23 mouse cellular contexts compared by ENCODE assay signal in genomic region chr2:26663112-26663511, GRCm38 (mm10). TPM values are rescaled to one million over a fixed set of nuclear protein-coding genes. Genes with fewer than 3 reads are reported as not detected.
A peak's percentile ranks its signal among the peaks of the same experiment; 100 is the strongest.
DNase-seq lines count a peak whose midpoint lies in the region; ATAC-seq and TF ChIP-seq lines count a peak whose summit lies in the region.
"Had no signal": no experiment of that assay in that cellular context is flagged by ENCODE, and none has a peak within 500 bp of the region (broad histone marks: within the 10 kb centered on the region; RNA-seq: fewer than 3 reads in every experiment).

No protein-coding gene starts in this region.

- no peak overlapping the region for H3K9ac ChIP-seq in liver, postnatal 0 days (replicated peaks)
- H3K9ac ChIP-seq in liver, embryonic 12.5 days: no peak overlapping the region
- H3K9ac ChIP-seq in MEL (ENCODE audit: control insufficient read depth, low read depth, low read length, poor library complexity, severe bottlenecking): no peak overlapping the region
- H3K9ac ChIP-seq in forebrain, embryonic 16.5 days (replicated peaks; ENCODE audit: low read depth, low read length): no peak overlapping the region
- H3K9ac ChIP-seq: embryonic facial prominence, embryonic 13.5 days; hindbrain, embryonic 14.5 days; intestine, embryonic 15.5 days had no signal

- 46% methylated on average over 10 of the region's 10 CpGs for whole genome bisulfite sequencing in liver, postnatal 0 days (ENCODE audit: insufficient replicate concordance)
- WGBS in liver, embryonic 12.5 days (ENCODE audit: insufficient replicate concordance): 42% methylated on average over 10 of the region's 10 CpGs
- WGBS in forebrain, embryonic 16.5 days: 75% methylated on average over 10 of the region's 10 CpGs

- no peaks in the 10 kb centered on the region for H3K4me1 ChIP-seq in liver, postnatal 0 days (ENCODE audit: insufficient read depth)
- peaks cover 4% of the 10 kb centered on the region; the same call in 1 of the 2 replicates for H3K4me1 ChIP-seq in liver, embryonic 12.5 days
- H3K4me1 ChIP-seq in MEL (ENCODE audit: control insufficient read depth in 1 of 2, insufficient read depth in 2 of 2, low read length in 2 of 2): peaks cover 0 to 6% of the 10 kb centered on the region in 2 experiments; a peak in 1 of 4 replicates
- peaks cover 5% of the 10 kb centered on the region; the same call in 1 of the 2 replicates for H3K4me1 ChIP-seq in forebrain, embryonic 16.5 days (replicated peaks; ENCODE audit: control insufficient read depth, insufficient read depth, low read length)
- H3K4me1 ChIP-seq: intestine, embryonic 15.5 days had no signal

- no peaks in the 10 kb centered on the region for H3K79me2 ChIP-seq in MEL (ENCODE audit: control insufficient read depth, insufficient read depth, low read length, poor library complexity)

- no peak overlapping the region for H3K4me3 ChIP-seq in liver, postnatal 0 days (ENCODE audit: low read depth, low read length)
- H3K4me3 ChIP-seq in liver, embryonic 12.5 days: no peak overlapping the region
- H3K4me3 ChIP-seq in MEL (ENCODE audit: control insufficient read depth in 1 of 2, insufficient read depth in 1 of 2, low read depth in 2 of 2, low read length in 2 of 2): no peak overlapping the region
- no peak overlapping the region for H3K4me3 ChIP-seq in forebrain, embryonic 16.5 days (replicated peaks; ENCODE audit: low read length)
- H3K4me3 ChIP-seq: embryonic facial prominence, embryonic 13.5 days; heart, adult 2 months; hindbrain, embryonic 10.5 days; intestine, embryonic 15.5 days had no signal

- peak; percentile 65 for ATAC-seq in liver, postnatal 0 days
- ATAC-seq in liver, embryonic 12.5 days: no peak
- ATAC-seq in megakaryocyte-erythroid progenitor cell, adult 5-6 weeks (replicated peaks; ENCODE audit: low FRiP score, low TSS enrichment, poor library complexity, severe bottlenecking): peak; percentile 83
- no peak for ATAC-seq in forebrain, embryonic 16.5 days
- ATAC-seq: forebrain, embryonic 14.5 days; intestine, embryonic 15.5 days had no signal

- H3K36me3 ChIP-seq in liver, postnatal 0 days (replicated peaks; ENCODE audit: insufficient read depth, low read length): no peaks in the 10 kb centered on the region
- H3K36me3 ChIP-seq in liver, embryonic 12.5 days: no peaks in the 10 kb centered on the region
- H3K36me3 ChIP-seq in MEL (ENCODE audit: control insufficient read depth in 1 of 2, insufficient read depth in 2 of 2, low read length in 2 of 2): no peaks in the 10 kb centered on the region
- H3K36me3 ChIP-seq in forebrain, embryonic 16.5 days (ENCODE audit: control insufficient read depth, insufficient read depth): no peaks in the 10 kb centered on the region
- H3K36me3 ChIP-seq: embryonic facial prominence, embryonic 13.5 days; G1E; hindbrain, embryonic 10.5 days; intestine, embryonic 15.5 days had no signal

- no peak for TF ChIP-seq POLR2A in MEL (IDR thresholded peaks at IDR 0.05; ENCODE audit: control insufficient read depth in 1 of 2, insufficient read depth in 1 of 2, low read depth in 1 of 2, low read length in 2 of 2, poor library complexity in 1 of 2)

- no peak overlapping the region for H3K27ac ChIP-seq in liver, postnatal 0 days (ENCODE audit: low read depth)
- no peak overlapping the region for H3K27ac ChIP-seq in liver, embryonic 12.5 days
- no peak overlapping the region for H3K27ac ChIP-seq in MEL (ENCODE audit: control insufficient read depth, low read depth, low read length)
- no peak overlapping the region for H3K27ac ChIP-seq in forebrain, embryonic 16.5 days (ENCODE audit: low read length)
- H3K27ac ChIP-seq: embryonic facial prominence, embryonic 13.5 days; heart, adult 2 months; hindbrain, embryonic 10.5 days; hindbrain, embryonic 14.5 days; intestine, embryonic 15.5 days had no signal

- no peak for TF ChIP-seq CTCF in liver, postnatal 0 days (IDR thresholded peaks at IDR 0.05; ENCODE audit: low read depth)
- no peak for TF ChIP-seq CTCF in MEL (IDR thresholded peaks at IDR 0.05 in 2 of 3, conservative IDR thresholded peaks at IDR 0.05 in 1 of 3; ENCODE audit: control insufficient read depth in 1 of 3, insufficient read depth in 1 of 3, low read depth in 2 of 3, low read length in 3 of 3, poor library complexity in 1 of 3, severe bottlenecking in 1 of 3)

- no peak for TF ChIP-seq EP300 in liver, postnatal 0 days (IDR thresholded peaks at IDR 0.05; ENCODE audit: low read depth)
- TF ChIP-seq EP300 in MEL (IDR thresholded peaks at IDR 0.05; ENCODE audit: low read depth in 1 of 2, low read length in 2 of 2): no peak

- no peaks in the 10 kb centered on the region for H3K9me3 ChIP-seq in liver, postnatal 0 days (ENCODE audit: low read length)
- no peaks in the 10 kb centered on the region for H3K9me3 ChIP-seq in liver, embryonic 12.5 days (replicated peaks)
- no peaks in the 10 kb centered on the region for H3K9me3 ChIP-seq in MEL (replicated peaks; ENCODE audit: insufficient read depth, low read length)
- no peaks in the 10 kb centered on the region for H3K9me3 ChIP-seq in forebrain, embryonic 16.5 days (ENCODE audit: control insufficient read depth, low read length)
- H3K9me3 ChIP-seq: embryonic facial prominence, embryonic 13.5 days; G1E; hindbrain, embryonic 10.5 days; intestine, embryonic 15.5 days had no signal

- no peak overlapping the region for H3K4me2 ChIP-seq in liver, postnatal 0 days (ENCODE audit: low read depth, low read length)
- no peak overlapping the region for H3K4me2 ChIP-seq in liver, embryonic 12.5 days
- no peak overlapping the region for H3K4me2 ChIP-seq in forebrain, embryonic 16.5 days (ENCODE audit: low read length)
- H3K4me2 ChIP-seq: embryonic facial prominence, embryonic 13.5 days; hindbrain, embryonic 14.5 days; intestine, embryonic 15.5 days had no signal

- no peak for TF ChIP-seq RAD21 in MEL (IDR thresholded peaks at IDR 0.05; ENCODE audit: low read depth, low read length)

- DNase-seq in liver, postnatal 0 days: no peak
- DNase-seq in CD4-positive helper T cell, adult 2 months (ENCODE audit: low read depth, low spot score): peak; percentile 29
- DNase-seq in MEL (ENCODE audit: low read depth, low spot score): peak; percentile 31
- no peak for DNase-seq in cerebellum, adult 9-11 months
- DNase-seq: cerebellum, adult 11 months; cerebellum, adult 8-10 months; heart, adult 2 months had no signal

- 0 out of 2 replicates have a peak, but pooled peaks cover 6% of the 10 kb centered on the region for H3K27me3 ChIP-seq in liver, postnatal 0 days (ENCODE audit: insufficient read depth, low read length)
- H3K27me3 ChIP-seq in liver, embryonic 12.5 days (replicated peaks): peaks cover 25% of the 10 kb centered on the region
- H3K27me3 ChIP-seq in MEL (ENCODE audit: control insufficient read depth in 1 of 2, insufficient read depth in 2 of 2, low read length in 2 of 2): peaks cover 3 to 9% of the 10 kb centered on the region in 2 experiments
- no peaks in the 10 kb centered on the region for H3K27me3 ChIP-seq in forebrain, embryonic 16.5 days (replicated peaks; ENCODE audit: control insufficient read depth, insufficient read depth, low read length)
- H3K27me3 ChIP-seq: intestine, embryonic 15.5 days had no signal

TF ChIP-seq in MEL, 35 proteins besides CTCF, POLR2A, EP300 and RAD21:
- TF ChIP-seq GABPA (IDR thresholded peaks at IDR 0.05; ENCODE audit: low read depth, low read length): no peak
- TF ChIP-seq TBP (IDR thresholded peaks at IDR 0.05; ENCODE audit: low read depth, low read length): 0 out of 2 replicates have a peak, but pooled peaks have one; percentile 13
- no peak for TF ChIP-seq UBTF (IDR thresholded peaks at IDR 0.05; ENCODE audit: borderline replicate concordance, insufficient read depth, low read depth, low read length)
- TF ChIP-seq MYB (IDR thresholded peaks at IDR 0.05; ENCODE audit: low read depth, low read length): no peak
- no peak for TF ChIP-seq MAZ (IDR thresholded peaks at IDR 0.05; ENCODE audit: low read depth, low read length)
- no peak for TF ChIP-seq NELFE (IDR thresholded peaks at IDR 0.05; ENCODE audit: low read depth, low read length)

RNA-seq across cellular contexts. Expression of gene Lcn4, which starts 8.0 kb away (rescaled TPM):
- 0.14 TPM in 1 of 2 replicates, not detected in the other for polyA plus RNA-seq in liver, postnatal 0 days (2015; fragmentation: Nextera tagmentation; extraction: Ambion mirVana)
- not detected in 2 replicates for polyA plus RNA-seq in liver, embryonic 12.5 days (2016; fragmentation: Nextera tagmentation; extraction: Ambion mirVana)
- not detected in 2 replicates for total RNA-seq in MEL (2012; rRNA removed)
- polyA plus RNA-seq in MEL (2012; ENCODE audit: insufficient read depth in 1 of 2, insufficient read length in 2 of 2, low read depth in 1 of 2, low replicate concordance in 2 of 2, missing spikeins in 1 of 2): not detected
- total RNA-seq in megakaryocyte-erythroid progenitor cell, adult 5-6 weeks (2014; fragmentation: Nextera tagmentation): not detected in 2 replicates
- not detected in 2 replicates for total RNA-seq in megakaryocyte-erythroid progenitor cell, adult 5-6 weeks (2017)
- not detected in 2 replicates for polyA plus RNA-seq in forebrain, embryonic 16.5 days (2015; fragmentation: Nextera tagmentation; extraction: Ambion mirVana)
- total RNA-seq: adrenal gland, postnatal 10 days; adrenal gland, postnatal 4 days; G1E; gastrocnemius, adult 8-10 months; gastrocnemius, postnatal 4 days; heart, adult 2 months; heart, postnatal 25 days had no signal
- polyA plus RNA-seq: brain, embryonic 14.5 days; embryonic facial prominence, embryonic 13.5 days; forebrain, embryonic 14.5 days; G1E; heart, adult 2 months; heart, embryonic 16.5 days; hindbrain, embryonic 10.5 days; hindbrain, embryonic 14.5 days; intestine, embryonic 15.5 days had no signal

RNA-seq across cellular contexts. Expression of gene Fam69b, which starts 34.9 kb away (rescaled TPM):
- 0.48 and 0.56 TPM in 2 replicates for polyA plus RNA-seq in liver, postnatal 0 days (2015; fragmentation: Nextera tagmentation; extraction: Ambion mirVana)
- 4.6 and 5.5 TPM in 2 replicates for polyA plus RNA-seq in liver, embryonic 12.5 days (2016; fragmentation: Nextera tagmentation; extraction: Ambion mirVana)
- 0.33 and 0.42 TPM in 2 replicates for total RNA-seq in MEL (2012; rRNA removed)
- polyA plus RNA-seq in MEL (2012; ENCODE audit: insufficient read depth in 1 of 2, insufficient read length in 2 of 2, low read depth in 1 of 2, low replicate concordance in 2 of 2, missing spikeins in 1 of 2): under 1 TPM in 1 of 2 experiments, not detected in 1; 0.67 TPM
- total RNA-seq in megakaryocyte-erythroid progenitor cell, adult 5-6 weeks (2014; fragmentation: Nextera tagmentation): 5.7 and 7.7 TPM in 2 replicates
- 6.8 and 8.0 TPM in 2 replicates for total RNA-seq in megakaryocyte-erythroid progenitor cell, adult 5-6 weeks (2017)
- polyA plus RNA-seq in forebrain, embryonic 16.5 days (2015; fragmentation: Nextera tagmentation; extraction: Ambion mirVana): 106 and 125 TPM in 2 replicates
- polyA plus RNA-seq: G1E had no signal

RNA-seq across cellular contexts. Expression of gene Agpat2, which starts 58.9 kb away (rescaled TPM):
- 215 and 221 TPM in 2 replicates for polyA plus RNA-seq in liver, postnatal 0 days (2015; fragmentation: Nextera tagmentation; extraction: Ambion mirVana)
- polyA plus RNA-seq in liver, embryonic 12.5 days (2016; fragmentation: Nextera tagmentation; extraction: Ambion mirVana): 26.7 and 28.7 TPM in 2 replicates
- total RNA-seq in MEL (2012; rRNA removed): 21.0 and 22.3 TPM in 2 replicates
- polyA plus RNA-seq in MEL (2012; ENCODE audit: insufficient read depth in 1 of 2, insufficient read length in 2 of 2, low read depth in 1 of 2, low replicate concordance in 2 of 2, missing spikeins in 1 of 2): 10 to 100 TPM in 1 of 2 experiments, not detected in 1; 42.4 TPM
- 14.8 and 15.2 TPM in 2 replicates for total RNA-seq in megakaryocyte-erythroid progenitor cell, adult 5-6 weeks (2014; fragmentation: Nextera tagmentation)
- 9.9 and 11.8 TPM in 2 replicates for total RNA-seq in megakaryocyte-erythroid progenitor cell, adult 5-6 weeks (2017)
- polyA plus RNA-seq in forebrain, embryonic 16.5 days (2015; fragmentation: Nextera tagmentation; extraction: Ambion mirVana): 3.7 and 4.0 TPM in 2 replicates

Comparison
In these comparisons a context has a peak if more than half of its experiments do, and no peak if none do; other contexts are left out.
1. ATAC-seq: peak in liver, postnatal 0 days (single experiment) and megakaryocyte-erythroid progenitor cell, adult 5-6 weeks (single experiment); none in liver, embryonic 12.5 days (single experiment) and forebrain, embryonic 16.5 days (single experiment).
2. DNase-seq: peak in CD4-positive helper T cell, adult 2 months (single experiment) and MEL (single experiment); none in liver, postnatal 0 days (single experiment) and cerebellum, adult 9-11 months (single experiment).
3. RNA of gene Fam69b, which starts 34.9 kb away (polyA plus RNA-seq): 106 to 125 TPM in forebrain, embryonic 16.5 days; 4.6 to 5.5 TPM in liver, embryonic 12.5 days, 0.67 TPM in MEL and 0.48 to 0.56 TPM in liver, postnatal 0 days; every median in the first group is over 10 times any median in the second.